Mouse (Mus musculus) bone marrow macrophage, adult 2 months (primary cell): ENCODE results near the gene Atp6v1g1.

Experiments used
- CTCF ChIP-seq: IDR thresholded peaks from 2 replicates; pipeline ENCODE4 v1.5.1; 2012; ENCODE audit warnings: low read depth, mild to moderate bottlenecking, low read length, moderate library complexity
- POLR2A ChIP-seq: IDR thresholded peaks from 2 replicates; pipeline ENCODE4 v1.6.1; 2012; ENCODE audit warnings: mild to moderate bottlenecking, low read depth, low read length, borderline replicate concordance

GRCm38 (mm10) chr4:63512921-63513320 lies 31.7 kb upstream of the Atp6v1g1 start:
- TF ChIP-seq POLR2A (no peak), CTCF (no peak)
